Mouse (Mus musculus): ENCODE measurements around the gene Hist1h3f.

DNA sequence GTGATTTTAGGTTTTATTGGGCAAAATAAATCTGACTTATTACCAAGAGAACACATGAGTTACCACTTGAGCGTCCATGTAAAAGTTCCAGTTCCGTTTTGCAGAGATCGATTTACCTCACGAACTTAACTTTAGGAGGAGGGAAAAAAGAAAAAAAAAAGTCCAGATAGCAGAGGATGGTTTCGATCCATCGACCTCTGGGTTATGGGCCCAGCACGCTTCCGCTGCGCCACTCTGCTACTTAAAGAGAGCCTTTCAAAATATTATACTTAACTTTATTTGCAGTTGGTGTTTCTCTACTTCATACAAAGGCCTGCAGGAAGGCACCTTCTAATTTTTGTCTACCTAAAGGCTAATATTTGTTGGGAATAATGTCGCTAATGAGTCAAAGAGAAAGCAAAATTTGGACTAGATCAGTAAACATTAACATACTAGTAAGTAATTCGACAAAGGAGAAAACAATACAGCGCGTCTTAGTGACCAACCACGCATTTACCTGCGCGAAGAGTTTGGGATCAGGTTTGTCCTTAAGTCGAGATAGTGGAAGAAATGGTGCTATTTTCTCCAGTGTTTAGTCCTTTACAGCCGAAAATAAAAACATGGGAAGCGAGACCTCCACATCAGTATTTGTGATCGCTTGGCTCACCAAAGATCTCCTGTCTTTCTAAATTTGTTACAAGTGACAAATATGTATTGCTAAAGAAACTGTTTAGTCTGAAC, 13.5 kb upstream of the Hist1h3f start:
- TF ChIP-seq CTCF (IDR thresholded peaks at IDR 0.05; ENCODE audit: insufficient read depth, low read length) (no peak), POLR2A (IDR thresholded peaks at IDR 0.05; ENCODE audit: borderline replicate concordance, extremely low read depth, low read depth, low read length) (no peak)
